Mouse (Mus musculus) forebrain, embryonic 16.5 days (tissue): Measurements from ENCODE around the gene Mrpl48. TPM values are rescaled to one million over a fixed set of nuclear protein-coding genes. Genes with fewer than 3 reads are reported as not detected.

Experiments used
- ATAC-seq: fragments of 200-750 bp; cut with Nextera tagmentation; 2 replicates; pipeline ENCODE4 v1.8.0; 2017; ENCODE audit warnings: mild to moderate bottlenecking, moderate library complexity
- H3K27ac ChIP-seq: fragments of 300-500 bp; sonication (generic); 2 replicates; pipeline ENCODE4 v1.5.1; 2014; ENCODE audit warnings: low read length, control low read depth
- H3K27me3 ChIP-seq: fragments of 300-500 bp; sonication (generic); replicated peaks from 2 replicates; pipeline ENCODE4 v1.6.1; 2014; ENCODE audit warnings: low read length; ENCODE audit not compliant: control insufficient read depth, insufficient read depth
- H3K36me3 ChIP-seq: fragments of 300-500 bp; sonication (generic); 2 replicates; pipeline ENCODE4 v1.6.1; 2014; ENCODE audit not compliant: control insufficient read depth, insufficient read depth
- H3K4me1 ChIP-seq: fragments of 300-500 bp; sonication (generic); replicated peaks from 2 replicates; pipeline ENCODE4 v1.6.1; 2014; ENCODE audit warnings: low read length; ENCODE audit not compliant: control insufficient read depth, insufficient read depth
- H3K4me2 ChIP-seq: fragments of 300-500 bp; sonication (generic); 2 replicates; pipeline ENCODE4 v1.6.1; 2014; ENCODE audit warnings: mild to moderate bottlenecking, low read length, control low read depth
- H3K4me3 ChIP-seq: fragments of 300-500 bp; sonication (generic); replicated peaks from 2 replicates; pipeline ENCODE4 v1.5.1; 2014; ENCODE audit warnings: mild to moderate bottlenecking, low read length, control low read depth
- H3K9ac ChIP-seq: fragments of 300-500 bp; sonication (generic); replicated peaks from 2 replicates; pipeline ENCODE4 v1.6.1; 2014; ENCODE audit warnings: low read depth, low read length, control low read depth
- H3K9me3 ChIP-seq: fragments of 300-500 bp; sonication (generic); 2 replicates; pipeline ENCODE4 v1.6.1; 2016; ENCODE audit warnings: low read length; ENCODE audit not compliant: control insufficient read depth
- WGBS: fragments of 180-500 bp; shearing (Covaris S2); extraction: QIAGEN DNeasy Blood & Tissue Kit; methylation state at CpG from one replicate; pipeline ENCODE4 v1.1.7; 2014; 5-methylcytosine and 5-hydroxymethylcytosine counted together
- polyA plus RNA-seq: library from polyadenylated mRNA; unstranded; fragments of >200 nt; fragmentation: Nextera tagmentation; extraction: Ambion mirVana; gene quantifications from 2 replicates; pipeline ENCODE4 v1.2.1, GENCODE M21; 2015

Gene Mrpl48
- polyA plus RNA-seq, 1 experiment from 2014 or later, result 70.1 TPM

GRCm38 (mm10) chr7:100642413-100642812 lies 34.3 kb upstream of the Mrpl48 start:
- WGBS, result 91% methylated on average over 4 of the region's 4 CpGs
- ATAC-seq, result no peak

DNA sequence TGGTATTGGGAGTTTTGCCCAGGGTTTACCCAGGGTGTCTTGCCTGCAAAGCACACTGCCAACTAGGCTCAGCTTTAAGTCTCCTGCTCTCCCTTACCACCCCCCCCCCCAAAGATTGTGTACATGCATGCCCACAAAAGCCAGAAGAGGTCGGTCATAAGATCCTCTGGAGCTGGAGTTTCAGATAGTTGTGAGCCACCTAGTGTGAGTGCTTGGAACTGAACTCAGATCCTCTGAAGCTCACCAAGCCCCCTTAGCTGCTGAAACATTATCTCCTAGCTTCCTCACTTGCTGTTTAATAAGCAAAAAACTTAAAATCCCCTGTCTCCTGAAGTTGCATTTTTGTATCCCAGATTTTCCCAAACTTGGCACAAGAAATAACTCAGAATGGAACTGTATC lies 29.6 kb upstream of the Mrpl48 start:
- Histone ChIP-seq H3K27ac (no peak overlapping the region), H3K27me3 (no peaks in the 10 kb centered on the region), H3K4me2 (no peak overlapping the region), H3K36me3 (peaks cover 3% of the 10 kb centered on the region), H3K9me3 (no peaks in the 10 kb centered on the region), H3K4me1 (no peaks in the 10 kb centered on the region), H3K9ac (no peak overlapping the region), H3K4me3 (no peak overlapping the region)
- 6% methylated on average over 1 of the region's 1 CpGs for WGBS
- ATAC-seq, result no peak

More at GRCm38 (mm10) chr7:100642413-100642812, 34.3 kb upstream of the Mrpl48 start:
- Histone ChIP-seq H3K27me3 (no peaks in the 10 kb centered on the region), H3K27ac (no peak overlapping the region), H3K4me2 (no peak overlapping the region), H3K9ac (no peak overlapping the region), H3K36me3 (no peaks in the 10 kb centered on the region), H3K4me1 (no peaks in the 10 kb centered on the region), H3K4me3 (no peak overlapping the region), H3K9me3 (no peaks in the 10 kb centered on the region)

GRCm38 (mm10) chr7:100624538-100624937 lies 16.4 kb upstream of the Mrpl48 start:
- Histone ChIP-seq H3K27me3 (no peaks in the 10 kb centered on the region), H3K4me2 (no peak overlapping the region), H3K4me3 (no peak overlapping the region), H3K27ac (no peak overlapping the region), H3K36me3 (peaks cover 2% of the 10 kb centered on the region; the same call in 1 of the 2 replicates), H3K4me1 (no peaks in the 10 kb centered on the region), H3K9me3 (no peaks in the 10 kb centered on the region), H3K9ac (no peak overlapping the region)
- ATAC-seq, result no peak
- 92% methylated on average over 3 of the region's 3 CpGs for WGBS

DNA sequence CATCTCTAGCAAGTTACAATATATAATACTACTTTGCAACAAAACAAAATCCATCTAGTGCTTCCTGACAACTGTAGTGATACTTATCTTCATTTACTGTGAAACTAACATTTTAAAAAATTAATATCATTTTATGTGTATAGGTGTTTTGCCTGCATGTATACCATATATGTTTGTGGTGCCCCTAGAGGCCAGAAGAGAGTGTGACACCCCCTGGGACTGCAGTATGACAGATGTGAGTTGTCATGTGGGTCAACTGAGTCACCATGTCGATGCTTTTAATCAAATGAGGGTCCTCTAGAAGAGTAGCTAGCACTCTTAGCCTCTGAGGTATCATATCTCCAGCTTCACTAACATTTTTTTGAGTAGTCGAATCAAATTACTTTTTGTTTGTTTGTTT lies 14.2 kb upstream of the Mrpl48 start:
- Histone ChIP-seq H3K4me3 (no peak overlapping the region), H3K36me3 (peaks cover 2% of the 10 kb centered on the region; the same call in 1 of the 2 replicates), H3K9me3 (no peaks in the 10 kb centered on the region), H3K4me1 (no peaks in the 10 kb centered on the region), H3K9ac (no peak overlapping the region), H3K27me3 (no peaks in the 10 kb centered on the region), H3K4me2 (no peak overlapping the region), H3K27ac (no peak overlapping the region)
- WGBS, result 83% methylated on average over 2 of the region's 2 CpGs
- no peak for ATAC-seq

DNA sequence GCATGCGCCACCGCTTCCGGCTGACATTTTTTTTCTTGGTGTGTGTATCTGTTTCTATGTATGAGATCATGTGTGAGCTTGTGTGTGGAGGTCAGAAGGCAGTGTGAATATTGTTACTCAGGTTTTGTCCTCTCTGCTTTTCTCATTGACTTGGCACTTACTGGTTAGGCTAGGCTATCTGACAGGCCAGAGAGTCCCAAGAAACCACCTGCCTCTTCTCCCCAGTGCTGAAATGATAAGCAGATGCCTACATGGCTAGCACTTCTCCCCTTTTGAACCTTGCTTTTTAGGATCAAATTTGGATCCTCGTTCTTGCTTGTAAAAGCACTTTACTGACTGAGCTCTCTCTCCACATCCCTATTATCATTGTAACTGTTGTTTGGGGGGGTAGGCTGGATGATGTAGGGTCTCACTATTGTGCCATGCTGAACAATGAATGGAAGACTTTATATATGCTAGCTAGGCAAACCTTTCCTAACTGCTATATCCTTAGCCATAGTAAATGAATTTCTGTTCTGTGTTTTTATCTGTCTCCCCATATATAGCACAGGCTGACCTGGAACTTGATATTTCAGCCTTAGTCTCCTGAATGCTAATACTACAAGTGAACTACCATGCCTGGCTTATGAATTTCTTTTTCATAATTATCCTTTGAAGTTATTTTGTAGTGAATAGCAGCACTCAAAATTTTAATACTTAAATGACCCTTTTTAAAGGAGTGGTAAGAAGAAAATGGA lies 8.2 kb upstream of the Mrpl48 start:
- Histone ChIP-seq H3K27me3 (no peaks in the 10 kb centered on the region), H3K4me2 (no peak overlapping the region), H3K9ac (no peak overlapping the region), H3K4me1 (no peaks in the 10 kb centered on the region), H3K36me3 (no peaks in the 10 kb centered on the region), H3K9me3 (no peaks in the 10 kb centered on the region), H3K27ac (no peak overlapping the region), H3K4me3 (no peak overlapping the region)
- no peak for ATAC-seq
- WGBS, result 91% methylated on average over 4 of the region's 4 CpGs

- peak overlapping the region; percentile 100 for H3K9ac ChIP-seq
- peak overlapping the region; percentile 99 for H3K27ac ChIP-seq
- no peaks in the 10 kb centered on the region for H3K36me3 ChIP-seq
- no peak for ATAC-seq
- H3K4me2 ChIP-seq, result peak overlapping the region; percentile 77
- 24% methylated on average over 4 of the region's 4 CpGs for WGBS
- H3K9me3 ChIP-seq, result no peaks in the 10 kb centered on the region
- no peaks in the 10 kb centered on the region; the same call in 1 of the 2 replicates for H3K27me3 ChIP-seq
- H3K4me1 ChIP-seq, result peaks cover 8% of the 10 kb centered on the region
- H3K4me3 ChIP-seq, result peak overlapping the region; percentile 93
These were observed 809 bp upstream of the Mrpl48 start for GRCm38 (mm10) chr7:100608910-100609309.

DNA sequence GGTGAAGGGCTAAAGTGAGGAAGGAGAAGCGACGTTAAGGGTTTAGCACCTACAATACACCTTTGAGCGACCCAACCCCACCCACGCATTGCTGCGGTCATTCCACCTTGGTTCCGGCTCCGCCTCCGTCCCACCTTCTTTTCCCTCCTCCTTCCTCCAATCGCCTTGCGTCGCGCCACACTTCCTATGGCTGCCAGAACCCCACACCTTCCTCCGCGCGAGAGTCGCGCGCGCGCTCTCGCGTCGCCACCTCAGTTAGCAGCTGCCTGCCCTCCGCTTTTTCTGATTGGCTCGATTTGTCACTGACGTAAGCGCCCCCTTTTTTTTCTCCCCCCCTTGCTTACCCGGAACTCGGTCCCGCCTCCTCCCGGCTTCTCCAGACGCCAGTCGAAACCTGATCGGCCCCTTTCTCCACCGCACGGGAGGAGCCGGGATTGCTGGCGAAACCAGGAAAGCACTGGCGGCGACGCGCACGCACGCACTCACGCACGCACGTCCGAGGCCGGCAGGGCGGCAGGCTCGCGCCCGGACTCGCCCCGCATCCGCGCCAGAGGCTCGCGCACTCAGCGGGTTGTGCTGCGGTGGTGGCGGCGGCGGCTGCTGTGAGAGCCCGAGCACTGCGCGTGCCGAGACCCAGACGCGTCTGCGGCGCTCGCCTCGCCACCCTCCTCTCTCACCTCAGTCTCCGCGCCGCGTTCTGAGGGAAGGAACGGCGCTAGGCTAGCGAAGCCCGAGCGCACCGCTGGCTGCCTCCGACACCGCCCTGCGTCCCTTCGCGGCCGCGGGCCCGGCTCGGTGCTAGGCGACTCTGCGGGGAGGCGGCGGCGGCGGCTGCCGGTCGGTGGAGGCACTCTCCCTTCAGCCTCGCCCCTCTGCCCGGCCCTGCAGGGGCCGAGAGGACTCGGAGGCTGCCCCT lies 629 bp downstream of the Mrpl48 start, which contains the start of gene Rab6a:
TSS of gene Rab6a (plus strand) at position 197 of the 916 bp plus-strand sequence.
- Histone ChIP-seq H3K4me3 (peak within 1 kb of the TSS; percentile 93), H3K4me1 (peaks cover 8% of the 10 kb centered on the region), H3K9me3 (no peaks in the 10 kb centered on the region), H3K9ac (peak within 1 kb of the TSS; percentile 100), H3K36me3 (no peaks in the 10 kb centered on the region), H3K4me2 (peak within 1 kb of the TSS; percentile 77), H3K27me3 (no peaks in the 10 kb centered on the region; the same call in 1 of the 2 replicates), H3K27ac (peak within 1 kb of the TSS; percentile 99)
- peak; percentile 98 for ATAC-seq
- under 1% methylated on average over 103 of the region's 105 CpGs for WGBS

- Histone ChIP-seq H3K27me3 (no peaks in the 10 kb centered on the region), H3K36me3 (no peaks in the 10 kb centered on the region), H3K4me3 (no peak overlapping the region), H3K9ac (no peak overlapping the region), H3K4me2 (no peak overlapping the region), H3K27ac (no peak overlapping the region), H3K4me1 (no peaks in the 10 kb centered on the region), H3K9me3 (0 out of 2 replicates have a peak, but pooled peaks cover 2% of the 10 kb centered on the region)
- 80% methylated on average over 5 of the region's 5 CpGs for WGBS
- no peak for ATAC-seq
These were observed 7.9 kb downstream of the Mrpl48 start for GRCm38 (mm10) chr7:100600211-100600610.

- no peaks in the 10 kb centered on the region for H3K36me3 ChIP-seq
- no peak overlapping the region for H3K4me2 ChIP-seq
- H3K27me3 ChIP-seq, result no peaks in the 10 kb centered on the region
- H3K9ac ChIP-seq, result no peak overlapping the region
- H3K27ac ChIP-seq, result no peak overlapping the region
- H3K4me3 ChIP-seq, result no peak overlapping the region
- peaks cover 5% of the 10 kb centered on the region for H3K4me1 ChIP-seq
- no peaks in the 10 kb centered on the region for H3K9me3 ChIP-seq
- ATAC-seq, result no peak
These were observed 14.8 kb downstream of the Mrpl48 start for GRCm38 (mm10) chr7:100593349-100593748.
